Mouse (Mus musculus) ovary, postnatal 14 days (tissue): ENCODE measurements around the gene Tubb2b.

Experiments used
- DNase-seq: peaks from one replicate; pipeline ENCODE4 v3.0.0; 2022; ENCODE audit warnings: low spot score

Tubb2b gene

DNA sequence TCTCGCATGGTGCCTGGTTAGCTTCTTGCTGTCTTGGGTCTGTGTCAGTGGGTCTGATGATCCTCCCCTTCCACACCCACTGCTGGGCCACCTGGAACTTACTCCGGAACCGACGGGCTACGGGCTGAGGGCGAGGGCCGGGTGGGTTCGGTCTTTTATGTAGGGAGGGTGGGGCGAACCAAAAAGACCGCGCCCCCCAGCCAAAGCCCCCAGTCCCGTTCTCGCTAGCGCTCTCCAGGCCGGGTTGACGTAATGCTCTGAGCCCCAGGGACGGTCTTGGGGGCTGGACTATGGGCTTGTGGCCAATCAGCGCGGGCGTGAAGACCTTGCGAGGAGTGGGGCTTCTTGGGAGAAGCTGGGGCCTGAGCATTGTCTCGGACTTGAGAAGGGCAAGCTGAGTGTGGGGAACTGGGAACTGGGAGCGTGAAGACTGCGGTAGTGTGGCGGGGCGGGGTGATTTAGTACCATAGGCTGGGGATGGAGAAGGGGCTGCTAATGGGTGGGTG, at the start of gene Tubb2b:
Gene Tubb2b (minus strand): TSS at position 241 of the 506 bp plus-strand sequence.
- no peak for DNase-seq

DNA sequence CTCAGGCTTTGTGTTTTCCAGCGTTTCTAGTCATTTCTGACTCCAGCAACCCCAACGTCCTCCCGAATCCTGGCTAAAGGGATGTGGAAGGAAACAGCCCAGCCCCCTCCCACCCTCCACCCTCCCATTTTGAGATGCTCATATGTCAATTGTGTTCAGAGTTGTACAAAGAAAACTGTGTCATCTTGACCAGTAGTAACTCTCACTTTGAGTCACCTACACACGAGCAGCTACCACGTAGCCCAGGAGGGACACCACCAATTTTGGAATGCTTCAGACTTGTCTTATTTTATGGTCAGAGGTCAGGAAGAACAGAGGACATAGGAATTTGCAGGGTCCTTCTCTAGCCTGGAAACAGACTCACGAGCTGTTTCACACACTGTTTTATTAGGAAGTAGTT, 43.8 kb upstream of the Tubb2b start:
- DNase-seq, result no peak

DNA sequence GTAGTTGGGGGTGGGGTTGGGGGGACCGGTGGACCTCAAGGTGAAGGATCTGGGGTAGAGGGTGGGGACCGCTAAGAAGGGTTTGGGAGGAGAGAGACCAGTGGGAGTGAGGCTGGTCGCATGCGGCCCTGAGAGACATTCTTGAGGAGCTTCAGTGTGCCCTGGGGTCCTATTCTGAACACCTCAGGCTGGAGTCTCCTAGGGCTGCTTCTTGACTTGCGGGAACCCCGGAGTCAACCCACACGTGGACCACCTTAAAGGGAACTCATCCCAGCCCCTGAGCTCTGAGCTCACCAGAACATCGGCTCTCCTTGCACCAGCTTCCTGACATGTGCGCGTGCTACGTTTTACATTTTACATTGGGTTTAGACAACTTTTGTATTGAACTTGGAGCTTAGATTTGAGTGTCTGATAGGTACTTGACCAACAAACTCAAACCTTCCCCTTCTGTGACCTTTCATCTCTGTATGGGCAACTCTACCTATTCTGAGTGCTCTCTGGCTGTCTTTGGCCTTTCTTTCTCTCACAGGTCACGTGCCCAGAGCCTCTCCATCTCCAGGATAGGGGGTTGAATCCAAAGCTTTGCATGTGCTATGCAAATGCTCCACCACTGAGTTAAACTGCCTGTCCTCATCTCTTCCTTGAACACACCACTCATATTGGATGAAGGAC, 33.2 kb upstream of the Tubb2b start:
- DNase-seq, result no peak

DNA sequence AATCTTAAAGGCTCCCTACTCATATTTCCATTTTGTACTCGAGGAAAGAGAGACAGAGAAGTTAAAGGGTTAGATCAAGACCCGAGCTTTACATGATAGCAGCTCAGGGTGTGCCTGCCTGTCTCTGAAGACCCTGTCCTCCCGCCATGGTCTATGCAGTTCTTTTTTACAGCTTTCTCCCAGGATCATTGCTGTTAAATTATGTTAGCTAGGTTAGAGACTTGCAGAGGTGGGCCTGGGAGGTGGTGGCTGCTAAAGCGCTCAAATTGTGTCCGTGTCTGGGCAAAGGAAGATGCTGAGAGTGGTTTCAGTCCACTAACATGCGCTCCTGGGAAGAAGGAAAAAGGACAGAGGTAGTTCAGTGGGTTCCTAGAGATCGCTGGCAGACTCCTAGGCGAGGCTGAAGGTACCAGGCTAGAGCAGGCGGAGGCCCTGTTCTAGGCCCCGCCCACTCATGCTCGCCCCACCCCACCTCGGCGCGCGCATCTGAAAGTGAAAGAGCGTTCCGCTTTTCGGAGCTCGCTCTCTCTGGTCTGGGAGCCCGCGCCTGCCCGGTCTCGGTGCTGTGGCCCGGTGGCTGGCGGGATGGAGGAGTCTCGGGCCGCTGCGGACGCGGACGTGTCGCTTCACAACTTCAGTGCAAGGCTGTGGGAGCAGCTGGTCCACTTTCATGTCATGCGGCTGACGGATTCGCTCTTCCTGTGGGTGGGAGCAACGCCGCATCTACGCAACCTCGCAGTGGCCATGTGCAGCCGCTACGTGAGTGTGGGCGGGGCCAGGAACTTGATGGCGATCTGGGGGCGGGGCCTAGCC, 32.4 kb upstream of the Tubb2b start, which contains the start of gene Psmg4:
Gene Psmg4 (plus strand): TSS at position 474 of the 813 bp plus-strand sequence.
- DNase-seq, result peak; percentile 91

DNA sequence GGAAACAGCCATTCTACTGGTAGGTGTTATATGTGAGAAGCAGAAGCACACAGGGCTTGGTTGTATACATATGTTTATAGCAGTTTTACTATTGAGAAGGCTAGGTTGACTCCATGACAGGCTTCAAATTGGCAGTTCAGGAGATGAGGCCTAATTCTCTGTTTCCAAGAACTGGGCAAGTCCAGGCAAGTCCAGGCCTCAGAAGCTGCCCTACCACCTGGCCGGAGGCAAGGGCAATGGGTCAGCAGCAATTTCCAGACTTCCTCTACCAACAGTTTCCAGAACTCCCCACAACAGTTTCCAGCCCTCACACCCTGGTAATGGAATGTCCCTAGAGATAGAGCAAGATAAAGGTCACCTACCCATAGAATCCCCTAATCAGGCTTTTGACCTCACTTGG, 29.7 kb upstream of the Tubb2b start:
- DNase-seq, result no peak

DNA sequence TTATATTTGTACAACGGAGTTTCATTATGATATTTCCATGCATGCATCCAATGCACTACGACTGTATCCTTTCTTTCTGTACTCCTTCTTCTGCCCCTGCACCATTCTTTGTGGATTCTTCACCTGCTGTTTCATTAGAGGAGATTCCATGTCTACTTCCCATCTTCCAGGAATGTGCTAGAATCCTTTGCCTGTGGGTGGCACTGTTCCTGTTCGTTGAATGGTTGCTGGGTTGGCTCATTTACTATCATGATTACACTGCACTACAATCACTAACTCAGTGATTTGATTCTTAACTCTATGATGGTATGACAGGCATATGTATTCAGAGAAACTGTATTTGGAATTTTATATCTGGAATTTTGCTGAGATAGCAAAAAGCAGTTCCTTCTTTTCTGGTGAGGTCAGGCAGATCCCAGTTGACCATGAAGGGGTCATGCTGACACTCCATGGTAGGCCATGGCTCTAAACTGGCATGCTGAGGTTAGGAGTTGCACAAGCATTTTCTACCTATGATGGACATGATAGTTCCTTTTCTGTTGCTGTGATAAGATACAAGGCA, 27.4 kb upstream of the Tubb2b start:
- DNase-seq, result no peak

DNA sequence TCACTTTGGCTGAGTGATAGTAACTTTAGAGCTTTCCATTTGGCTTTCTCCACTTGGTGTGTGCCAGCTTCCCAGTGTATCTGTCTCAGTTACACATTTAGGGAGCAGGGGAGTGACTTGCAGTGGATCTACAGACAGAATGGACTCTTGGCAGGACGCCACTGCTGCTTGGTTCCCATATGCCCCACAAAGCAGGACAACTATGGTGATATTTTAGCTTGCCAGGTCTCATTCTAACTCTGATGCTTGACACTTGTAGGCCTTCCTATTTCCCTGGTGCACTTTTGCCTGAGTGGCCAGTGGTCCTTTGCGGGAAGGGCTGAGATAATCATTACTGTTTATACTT, 26.5 kb upstream of the Tubb2b start:
- DNase-seq, result no peak

DNA sequence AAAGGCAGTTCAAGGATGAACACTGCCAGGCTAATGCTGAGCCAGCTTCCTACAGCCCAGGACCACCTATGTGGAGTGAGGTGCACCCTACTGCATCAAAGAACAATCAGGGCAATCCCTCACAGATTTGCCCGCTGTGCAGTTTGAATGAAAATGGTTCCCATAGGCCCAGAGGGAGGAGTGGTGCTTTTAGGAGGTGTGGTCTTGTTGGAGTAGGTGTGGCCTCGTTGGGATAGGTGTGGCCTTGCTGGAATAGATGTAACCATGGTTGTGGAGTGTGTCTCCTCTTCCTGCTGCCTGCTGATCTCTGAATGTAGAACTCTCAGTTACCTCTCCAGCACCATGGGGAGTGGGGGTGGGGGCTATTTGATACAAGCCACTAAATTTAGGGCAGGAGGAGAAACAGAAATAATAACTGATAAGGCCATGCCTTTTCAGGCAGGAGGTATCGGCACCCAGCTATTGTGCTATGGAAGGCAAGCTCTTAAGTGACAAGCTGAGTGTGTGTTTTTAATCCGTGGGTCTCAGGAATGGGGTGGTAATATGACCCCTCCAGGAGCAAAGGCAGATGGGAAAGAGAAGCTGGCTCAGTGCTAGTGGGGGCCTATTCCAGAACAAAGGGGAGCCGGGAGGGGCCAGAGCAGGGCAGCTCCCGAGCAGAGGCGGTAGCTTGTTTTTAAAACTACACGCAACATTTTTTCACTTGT, 26.0 kb upstream of the Tubb2b start:
- no peak for DNase-seq

DNA sequence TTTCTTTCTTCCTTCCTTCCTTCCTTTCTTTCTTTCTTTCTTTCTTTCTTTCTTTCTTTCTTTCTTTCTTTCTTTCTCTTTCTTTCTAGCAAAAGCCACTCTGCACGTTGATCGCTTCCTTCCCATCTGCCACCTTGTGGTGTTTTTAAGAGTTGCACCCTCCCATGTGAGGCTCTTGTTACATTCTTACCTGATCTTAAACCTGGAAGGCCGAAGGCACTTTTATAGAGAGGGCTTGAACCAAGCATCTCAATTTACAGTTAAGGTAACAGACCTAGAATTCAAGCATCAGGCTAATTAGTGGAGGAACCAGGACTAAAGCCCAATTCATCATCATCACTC, 24.6 kb upstream of the Tubb2b start:
- peak; percentile 69 for DNase-seq

DNA sequence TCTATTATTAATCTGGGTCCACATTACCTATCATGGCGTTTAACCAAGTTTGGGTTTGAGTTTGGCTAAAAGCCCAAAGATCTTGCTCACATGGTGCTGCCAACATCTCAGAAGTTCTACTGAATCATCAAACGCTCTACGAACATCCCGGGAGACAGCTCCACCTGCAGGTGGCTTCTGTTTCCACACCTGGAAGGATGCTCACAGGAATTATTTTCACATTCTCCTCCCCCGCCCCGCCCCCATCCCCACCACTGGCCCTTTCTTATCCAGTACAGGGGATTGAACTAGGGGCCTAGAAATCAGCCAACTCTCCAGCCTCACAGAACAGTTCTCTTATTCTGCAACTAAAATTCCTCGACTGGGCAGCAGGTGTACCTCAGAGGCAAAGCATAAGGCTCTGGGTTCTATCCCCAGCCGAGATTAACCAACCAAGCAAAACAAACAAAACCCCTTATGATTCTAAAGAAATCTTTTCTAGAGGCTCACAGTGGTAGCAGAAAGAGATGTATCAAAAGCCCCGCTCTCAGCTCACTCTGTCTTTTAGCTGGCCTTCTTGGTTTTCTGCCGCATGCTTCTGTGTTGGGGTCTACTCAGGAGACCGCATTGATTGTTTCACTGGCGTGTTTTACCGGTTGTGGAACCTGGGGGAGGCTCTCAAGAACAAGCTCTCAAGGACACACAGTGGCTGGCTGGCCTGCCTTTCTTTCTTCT, 24.1 kb upstream of the Tubb2b start:
- DNase-seq, result peak; percentile 71

DNA sequence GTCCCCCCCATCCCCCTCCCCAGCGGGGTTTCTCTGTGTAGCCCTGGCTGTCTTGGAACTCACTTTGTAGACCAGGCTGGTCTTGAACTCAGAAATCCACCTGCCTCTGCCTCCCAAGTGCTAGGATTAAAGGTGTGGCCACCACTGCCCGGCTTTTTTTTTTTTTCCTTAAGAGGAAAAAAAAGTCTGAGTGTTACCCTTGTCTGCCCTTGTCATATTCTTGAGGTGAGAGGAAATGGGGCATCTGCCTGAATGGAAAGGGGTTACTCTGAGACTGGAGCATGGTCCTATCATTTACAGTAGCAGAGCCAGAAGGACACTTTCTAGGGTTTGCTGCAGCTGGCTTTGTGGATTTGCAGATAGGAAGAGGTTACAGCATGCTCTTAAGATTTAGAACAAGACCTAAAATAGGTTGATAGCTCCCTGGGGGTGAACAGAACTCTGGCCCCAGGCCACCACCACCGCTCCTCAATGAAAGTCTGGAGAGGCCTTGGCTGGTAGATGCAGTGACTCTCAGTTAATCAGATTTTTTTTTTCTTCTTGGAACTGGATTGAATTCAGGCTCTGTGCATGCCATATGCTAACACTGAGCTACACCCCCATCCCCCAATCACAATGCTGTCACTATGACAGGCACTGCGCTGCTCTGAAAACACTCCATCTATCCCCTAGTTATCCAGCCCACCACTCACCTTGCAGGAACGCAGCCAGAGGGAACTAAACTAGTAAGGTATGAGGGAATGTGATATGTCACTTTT, 23.2 kb upstream of the Tubb2b start:
- no peak for DNase-seq

DNA sequence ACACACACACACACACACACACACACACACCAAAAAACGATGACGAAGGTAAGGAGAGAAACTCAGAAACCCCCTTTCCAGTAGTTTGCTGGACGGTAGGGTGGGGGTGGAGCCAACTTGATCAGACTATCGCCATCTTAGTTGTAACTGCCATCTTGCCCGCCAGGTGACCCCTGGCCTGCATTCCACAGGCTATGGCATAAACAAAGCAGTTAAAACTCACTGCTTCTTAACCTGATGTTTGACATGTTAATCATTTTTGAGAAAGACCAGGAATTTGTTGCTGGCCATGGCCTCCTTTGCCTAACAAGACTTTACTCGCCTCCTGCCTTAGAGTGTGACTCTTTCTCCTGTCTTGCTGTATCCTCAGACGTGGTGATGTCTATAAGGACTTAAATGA, 22.4 kb upstream of the Tubb2b start:
- DNase-seq, result no peak

DNA sequence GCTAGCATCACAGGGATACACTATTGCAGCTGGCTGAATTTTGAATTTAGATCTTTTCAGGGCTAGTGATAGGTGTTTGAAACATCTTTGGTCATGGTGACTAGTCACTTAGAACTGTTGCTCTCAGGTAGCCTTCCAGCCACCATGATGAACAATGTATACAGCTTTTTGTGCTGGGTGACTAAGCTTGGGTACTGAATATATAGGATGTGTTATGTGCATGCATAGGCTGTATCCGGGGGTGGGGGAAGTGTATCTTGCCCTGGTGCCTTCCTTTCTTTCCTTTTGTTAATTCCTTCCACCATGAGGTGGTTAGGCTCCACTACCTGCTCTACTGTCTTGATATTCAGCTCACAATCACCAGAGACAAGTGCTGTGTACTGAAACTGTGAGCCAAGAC, 21.2 kb upstream of the Tubb2b start:
- DNase-seq, result no peak

DNA sequence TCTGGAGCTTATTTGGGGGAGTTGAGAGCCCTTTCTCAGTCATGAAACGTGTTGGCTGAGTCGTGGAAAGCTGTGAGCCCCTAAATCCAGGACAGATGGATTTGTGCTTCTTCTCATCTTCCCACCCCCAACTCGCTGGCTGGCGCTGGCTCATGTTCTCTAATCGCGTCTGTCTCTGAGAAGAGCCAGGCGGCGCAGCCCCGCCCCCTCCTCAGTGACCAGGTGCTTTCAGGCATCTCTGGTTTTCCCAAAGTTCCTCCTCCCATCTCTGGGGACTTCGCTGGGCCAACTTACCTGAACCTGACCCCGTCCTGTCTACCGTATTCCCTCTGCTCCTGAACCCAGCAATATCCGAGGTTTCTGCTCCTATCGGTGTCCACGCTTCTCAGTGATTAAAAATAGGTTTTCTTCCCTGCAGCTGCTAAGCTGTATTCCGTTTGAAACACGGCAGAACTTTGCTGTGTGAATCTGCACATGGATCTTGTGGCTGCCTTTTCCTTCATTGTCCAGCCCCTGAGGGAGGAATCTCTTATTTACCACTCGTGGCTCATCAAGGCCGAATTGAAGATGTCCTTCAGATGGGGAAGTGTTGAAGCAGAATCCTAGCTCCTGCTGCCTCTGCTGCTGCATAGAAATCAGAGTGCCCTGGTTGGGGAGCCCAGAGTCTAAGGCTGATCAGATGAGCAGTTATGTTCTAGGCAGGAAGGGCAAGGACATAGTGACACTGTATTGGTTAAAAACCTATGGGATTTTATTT, 20.2 kb upstream of the Tubb2b start:
- DNase-seq, result no peak

DNA sequence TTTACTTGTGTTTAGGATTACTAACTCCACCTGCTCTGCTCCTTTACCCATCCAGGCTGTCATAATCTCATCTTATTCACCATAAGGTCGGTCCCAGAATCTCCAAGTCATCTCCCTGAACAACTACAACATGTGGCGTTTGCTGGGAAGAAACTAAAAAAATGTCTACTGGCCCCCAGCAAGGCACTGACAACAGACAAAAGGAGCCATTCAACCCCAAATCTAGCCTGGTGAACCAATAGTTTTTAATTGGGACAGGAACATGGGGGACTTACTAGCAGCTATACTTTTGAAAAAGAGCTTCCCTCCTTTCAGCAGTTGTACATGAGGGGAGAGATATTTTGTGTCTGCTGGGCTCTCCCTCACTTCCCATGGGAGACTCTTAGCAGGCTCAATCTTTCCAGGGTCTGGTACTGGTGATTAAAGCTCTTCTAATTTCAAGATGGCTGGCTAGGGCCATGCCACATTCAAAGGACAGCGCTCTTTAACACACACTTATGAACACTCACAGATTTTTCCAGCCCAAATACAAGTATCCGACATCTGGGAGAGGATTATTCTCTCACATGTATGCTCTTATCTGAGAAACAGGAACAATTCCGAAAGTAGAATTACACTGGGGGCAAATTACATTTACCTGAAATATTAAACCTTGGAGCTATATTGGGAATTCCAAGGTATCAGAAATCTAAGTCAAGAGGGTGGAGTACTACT, 19.4 kb upstream of the Tubb2b start:
- DNase-seq, result no peak

DNA sequence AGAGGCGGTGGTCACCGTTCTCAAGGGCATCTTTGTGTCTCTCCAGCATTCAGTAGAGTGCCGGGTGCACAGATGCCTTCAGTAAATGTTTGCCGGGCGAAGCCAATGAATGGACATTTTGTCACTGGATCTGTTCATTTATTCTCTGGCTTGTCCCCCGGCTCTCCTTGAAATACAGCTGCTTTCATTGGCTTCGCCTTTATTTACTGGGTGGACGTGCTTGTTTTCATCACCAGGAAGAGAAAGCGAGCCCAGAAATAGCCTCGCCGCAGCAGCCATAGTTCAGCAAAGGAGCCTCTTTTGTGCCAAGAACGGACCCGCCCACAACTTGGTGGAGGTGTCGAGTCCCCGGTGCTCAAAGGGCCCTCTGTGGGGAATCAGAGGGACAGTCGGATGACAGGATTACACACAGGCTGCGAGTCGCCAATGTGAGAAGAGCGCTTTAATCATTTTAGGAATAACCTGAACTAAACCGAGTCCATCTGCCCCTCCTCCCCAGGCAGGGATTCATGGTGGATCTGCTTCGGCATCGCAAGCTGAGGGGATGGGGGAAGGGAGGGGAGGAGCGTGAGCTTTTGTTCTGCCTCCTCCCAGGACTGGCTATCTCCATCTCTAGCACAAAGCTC, 18.6 kb upstream of the Tubb2b start:
- DNase-seq, result no peak

DNA sequence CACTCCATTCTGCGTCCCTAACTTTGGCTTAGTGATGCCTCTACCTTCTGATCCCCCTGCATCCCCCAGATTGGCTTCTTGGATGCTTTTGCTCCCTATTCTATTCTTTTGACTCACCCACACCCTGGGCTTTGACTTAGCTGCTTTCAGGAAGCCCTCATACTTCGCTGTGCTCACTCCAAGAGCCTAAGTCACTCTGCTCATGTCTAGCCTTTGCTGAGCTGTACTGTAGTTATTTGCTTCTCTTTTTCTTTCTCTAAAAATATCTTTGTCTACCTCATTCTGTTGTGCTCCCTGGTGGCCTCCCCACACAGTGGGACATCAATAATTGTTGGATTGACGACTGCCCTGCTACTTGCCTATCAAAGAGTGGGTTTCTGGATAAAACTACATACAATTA, 17.9 kb upstream of the Tubb2b start:
- no peak for DNase-seq

DNA sequence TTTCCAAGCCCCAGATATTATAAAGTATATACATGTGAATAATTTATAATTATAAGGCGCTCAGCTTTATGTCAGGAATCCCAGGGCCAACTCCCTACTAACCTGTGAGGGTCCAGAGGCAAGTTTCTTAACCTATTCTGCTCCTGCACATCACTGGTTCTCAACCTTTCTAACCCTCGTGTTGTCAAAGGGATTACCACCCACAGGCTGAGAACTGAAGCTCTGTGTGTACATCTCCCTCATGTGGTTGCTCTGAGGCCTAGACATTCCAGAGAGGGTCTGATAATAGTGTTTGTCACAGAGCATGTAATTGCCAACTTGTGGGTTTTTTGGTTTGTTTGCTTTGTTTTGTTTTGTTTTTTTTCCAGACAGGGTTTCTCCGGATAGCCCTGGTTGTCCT, 16.6 kb upstream of the Tubb2b start:
- DNase-seq, result no peak

DNA sequence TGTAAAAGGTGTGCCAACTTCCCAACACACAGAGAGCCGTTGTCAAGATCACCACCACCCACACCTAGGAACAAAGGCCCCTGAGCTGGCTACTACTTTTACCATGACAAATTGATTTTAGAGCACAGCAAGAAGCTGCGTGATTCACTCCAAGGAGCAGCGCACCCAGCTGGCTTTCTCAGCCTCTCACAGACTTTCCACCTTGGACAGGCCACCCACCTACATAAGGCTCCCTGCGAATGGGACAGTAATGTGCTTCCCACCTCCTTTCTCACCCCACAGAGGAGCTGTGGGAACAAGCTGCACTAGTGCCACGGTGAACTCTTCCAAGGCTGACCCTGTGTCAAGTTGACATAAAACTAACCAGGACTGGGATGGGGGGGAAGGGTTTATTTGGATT, 13.1 kb upstream of the Tubb2b start:
- no peak for DNase-seq
